Mouse (Mus musculus): ENCODE measurements at regions not wholly inside any gene's neighbourhood (a gene's known extent, or its start where the extent isn't known, plus 50 kb on each side); places are given as distances from the start of the nearest gene placed in this dataset.
"Not testable (repeated sequence)": the region's sequence is repeated elsewhere in the genome, so short reads cannot be mapped to it uniquely, and the experiment has no call there.

GRCm38 (mm10) chr3:18560282-18560785, 612.1 kb downstream of the Cypt12 start:
- Histone ChIP-seq H3K9ac (no peak overlapping the region), H3K4me2 (replicated peaks) (no peak overlapping the region), H3K4me3 (replicated peaks) (no peak overlapping the region), H3K36me3 (no peaks in the 10 kb centered on the region), H3K4me1 (replicated peaks) (no peaks in the 10 kb centered on the region), H3K9me3 (no peaks in the 10 kb centered on the region), H3K27ac (no peak overlapping the region), H3K27me3 (replicated peaks) (no peaks in the 10 kb centered on the region)
- ATAC-seq = no peak
- WGBS = 56% methylated on average over 4 of the region's 4 CpGs

GRCm38 (mm10) chr3:18580911-18581626, 632.9 kb downstream of the Cypt12 start:
- not testable (repeated sequence) for H3K4me3 ChIP-seq (replicated peaks); H3K4me2 ChIP-seq (replicated peaks); H3K9me3 ChIP-seq; H3K4me1 ChIP-seq (replicated peaks); H3K27me3 ChIP-seq (replicated peaks); H3K9ac ChIP-seq; H3K36me3 ChIP-seq; ATAC-seq; H3K27ac ChIP-seq
- 65% methylated on average over 12 of the region's 12 CpGs for WGBS

GRCm38 (mm10) chr3:18620608-18621007, 672.4 kb downstream of the Cypt12 start:
- Histone ChIP-seq H3K4me3 (replicated peaks) (no peak overlapping the region), H3K9ac (no peak overlapping the region)
- WGBS = 32% methylated on average over 7 of the region's 7 CpGs

GRCm38 (mm10) chr3:18623831-18624304, 675.7 kb downstream of the Cypt12 start:
- ATAC-seq = peak; percentile 86
- 0 out of 2 replicates have a peak, but pooled peaks cover 7% of the 10 kb centered on the region for H3K4me1 ChIP-seq (replicated peaks)
- no peaks in the 10 kb centered on the region for H3K36me3 ChIP-seq
- H3K27ac ChIP-seq = peak overlapping the region; percentile 80
- H3K4me2 ChIP-seq (replicated peaks) = peak overlapping the region; percentile 63
- WGBS = 7% methylated on average over 4 of the region's 4 CpGs
- H3K4me3 ChIP-seq (replicated peaks) = no peak overlapping the region
- no peaks in the 10 kb centered on the region for H3K27me3 ChIP-seq (replicated peaks)
- no peak overlapping the region for H3K9ac ChIP-seq
- H3K9me3 ChIP-seq = no peaks in the 10 kb centered on the region

More at GRCm38 (mm10) chr3:18620608-18621007, 672.4 kb downstream of the Cypt12 start:
- Histone ChIP-seq H3K36me3 (no peaks in the 10 kb centered on the region), H3K9me3 (no peaks in the 10 kb centered on the region), H3K27me3 (replicated peaks) (no peaks in the 10 kb centered on the region), H3K4me1 (replicated peaks) (0 out of 2 replicates have a peak, but pooled peaks cover 7% of the 10 kb centered on the region), H3K27ac (no peak overlapping the region), H3K4me2 (replicated peaks) (no peak overlapping the region)
- no peak for ATAC-seq

GRCm38 (mm10) chr3:18624381-18625145, 676.4 kb downstream of the Cypt12 start:
- Histone ChIP-seq H3K4me1 (replicated peaks) (0 out of 2 replicates have a peak, but pooled peaks cover 7% of the 10 kb centered on the region), H3K36me3 (no peaks in the 10 kb centered on the region), H3K4me2 (replicated peaks) (peak overlapping the region; percentile 63), H3K9ac (no peak overlapping the region), H3K4me3 (replicated peaks) (peak overlapping the region; percentile 26; the same call in 1 of the 2 replicates), H3K27me3 (replicated peaks) (no peaks in the 10 kb centered on the region), H3K27ac (peak overlapping the region; percentile 80), H3K9me3 (no peaks in the 10 kb centered on the region)
- 7% methylated on average over 10 of the region's 10 CpGs for WGBS
- ATAC-seq = peak; percentile 62

- 8% methylated on average over 32 of the region's 32 CpGs for WGBS
- peak; percentile 63 for ATAC-seq
- Histone ChIP-seq H3K36me3 (no peaks in the 10 kb centered on the region), H3K4me2 (replicated peaks) (peak overlapping the region; percentile 63), H3K9ac (peak overlapping the region; percentile 24; the same call in 1 of the 2 replicates), H3K27me3 (replicated peaks) (no peaks in the 10 kb centered on the region), H3K27ac (peak overlapping the region; percentile 80), H3K4me3 (replicated peaks) (peak overlapping the region; percentile 26), H3K9me3 (no peaks in the 10 kb centered on the region), H3K4me1 (replicated peaks) (0 out of 2 replicates have a peak, but pooled peaks cover 7% of the 10 kb centered on the region)
These were observed 677.5 kb downstream of the Cypt12 start for GRCm38 (mm10) chr3:18625395-18626328.

- WGBS = 51% methylated on average over 6 of the region's 6 CpGs
- H3K4me1 ChIP-seq (replicated peaks) = 0 out of 2 replicates have a peak, but pooled peaks cover 7% of the 10 kb centered on the region
- H3K27ac ChIP-seq = no peak overlapping the region
- no peaks in the 10 kb centered on the region for H3K36me3 ChIP-seq
- no peaks in the 10 kb centered on the region for H3K9me3 ChIP-seq
- no peaks in the 10 kb centered on the region for H3K27me3 ChIP-seq (replicated peaks)
- ATAC-seq = no peak
- no peak overlapping the region for H3K9ac ChIP-seq
- no peak overlapping the region for H3K4me3 ChIP-seq (replicated peaks)
- H3K4me2 ChIP-seq (replicated peaks) = no peak overlapping the region; the same call in 1 of the 2 replicates
These were observed 678.2 kb downstream of the Cypt12 start for GRCm38 (mm10) chr3:18626375-18626774.

GRCm38 (mm10) chr3:18626820-18627219, 678.6 kb downstream of the Cypt12 start:
- no peak overlapping the region for H3K9ac ChIP-seq
- H3K4me1 ChIP-seq (replicated peaks) = 0 out of 2 replicates have a peak, but pooled peaks cover 7% of the 10 kb centered on the region
- 62% methylated on average over 2 of the region's 2 CpGs for WGBS
- H3K27me3 ChIP-seq (replicated peaks) = no peaks in the 10 kb centered on the region
- no peaks in the 10 kb centered on the region for H3K36me3 ChIP-seq
- no peak overlapping the region for H3K4me3 ChIP-seq (replicated peaks)
- no peaks in the 10 kb centered on the region for H3K9me3 ChIP-seq
- no peak overlapping the region for H3K27ac ChIP-seq
- no peak overlapping the region for H3K4me2 ChIP-seq (replicated peaks)
- no peak for ATAC-seq

GRCm38 (mm10) chr3:18629233-18629632, 681.0 kb downstream of the Cypt12 start:
- Histone ChIP-seq H3K4me1 (replicated peaks) (0 out of 2 replicates have a peak, but pooled peaks cover 5% of the 10 kb centered on the region), H3K9ac (no peak overlapping the region), H3K4me3 (replicated peaks) (no peak overlapping the region), H3K4me2 (replicated peaks) (no peak overlapping the region), H3K27me3 (replicated peaks) (no peaks in the 10 kb centered on the region), H3K9me3 (no peaks in the 10 kb centered on the region), H3K36me3 (no peaks in the 10 kb centered on the region), H3K27ac (no peak overlapping the region)
- WGBS = 91% methylated on average over 2 of the region's 2 CpGs
- ATAC-seq = no peak

GRCm38 (mm10) chr3:18631601-18632000, 683.4 kb downstream of the Cypt12 start:
- Histone ChIP-seq H3K27ac (no peak overlapping the region), H3K9ac (no peak overlapping the region), H3K4me3 (replicated peaks) (no peak overlapping the region), H3K4me1 (replicated peaks) (no peaks in the 10 kb centered on the region), H3K36me3 (no peaks in the 10 kb centered on the region), H3K9me3 (no peaks in the 10 kb centered on the region), H3K27me3 (replicated peaks) (no peaks in the 10 kb centered on the region), H3K4me2 (replicated peaks) (no peak overlapping the region)
- ATAC-seq = no peak
- 88% methylated on average over 1 of the region's 1 CpGs for whole genome bisulfite sequencing

- no peaks in the 10 kb centered on the region for H3K27me3 ChIP-seq (replicated peaks)
- no peak overlapping the region for H3K9ac ChIP-seq
- no peak for ATAC-seq
- H3K36me3 ChIP-seq = no peaks in the 10 kb centered on the region
- H3K27ac ChIP-seq = no peak overlapping the region
- no peaks in the 10 kb centered on the region for H3K4me1 ChIP-seq (replicated peaks)
- no peaks in the 10 kb centered on the region for H3K9me3 ChIP-seq
- H3K4me3 ChIP-seq (replicated peaks) = no peak overlapping the region
- H3K4me2 ChIP-seq (replicated peaks) = no peak overlapping the region
These were observed 686.6 kb downstream of the Cypt12 start for GRCm38 (mm10) chr3:18634855-18635254.

Measured in intestine, embryonic 15.5 days (tissue).